Mouse (Mus musculus) kidney, postnatal 25 days (tissue): ENCODE data around the gene Myo1c.

Source experiments
- DNase-seq, 2 experiments: peaks; one replicate each; pipeline ENCODE4 v3.0.0; 2021; ENCODE audit warnings: mixed read lengths in 2 of 2

Myo1c gene

GRCm38 (mm10) chr11:75650958-75651425 lies 688 bp downstream of the Myo1c start:
- DNase-seq: no peak

GRCm38 (mm10) chr11:75651426-75652221 lies 1.3 kb downstream of the Myo1c start:
- DNase-seq: peak; percentile 89 to 94

- DNase-seq: peak; percentile 82 to 93
These were observed 2.1 kb downstream of the Myo1c start for GRCm38 (mm10) chr11:75652222-75652941.

- DNase-seq: peak; percentile 54 to 86
These were observed 2.8 kb downstream of the Myo1c start for GRCm38 (mm10) chr11:75652942-75653684.

GRCm38 (mm10) chr11:75653781-75654470 lies 3.6 kb downstream of the Myo1c start:
- peak; percentile 90 to 96 for DNase-seq

GRCm38 (mm10) chr11:75654471-75655390 lies 4.4 kb downstream of the Myo1c start:
- no peak for DNase-seq

GRCm38 (mm10) chr11:75655621-75656545 lies 5.6 kb downstream of the Myo1c start:
- DNase-seq: peak; percentile 76 to 92

GRCm38 (mm10) chr11:75656621-75657590 lies 6.6 kb downstream of the Myo1c start:
- DNase-seq: peak in 1 of 2 experiments; percentile 58

- no peak for DNase-seq
These were observed 7.5 kb downstream of the Myo1c start for GRCm38 (mm10) chr11:75657841-75658240.

GRCm38 (mm10) chr11:75658311-75658710 lies 8.0 kb downstream of the Myo1c start:
- no peak for DNase-seq

- no peak for DNase-seq
These were observed 8.9 kb downstream of the Myo1c start for GRCm38 (mm10) chr11:75658996-75659750.

GRCm38 (mm10) chr11:75660081-75660590 lies 9.8 kb downstream of the Myo1c start:
- DNase-seq: no peak

GRCm38 (mm10) chr11:75660941-75661800 lies 10.9 kb downstream of the Myo1c start:
- DNase-seq: no peak

- no peak for DNase-seq
These were observed 11.8 kb downstream of the Myo1c start for GRCm38 (mm10) chr11:75662131-75662530.

GRCm38 (mm10) chr11:75666296-75666695 lies 16.0 kb downstream of the Myo1c start:
- DNase-seq: peak in 1 of 2 experiments; percentile 23

GRCm38 (mm10) chr11:75668621-75669020 lies 18.3 kb downstream of the Myo1c start:
- DNase-seq: no peak
